Comparison of ENCODE assay signal across 28 mouse cellular contexts in genomic region chr7:84386472-84386871, GRCm38 (mm10). TPM values are rescaled to one million over a fixed set of nuclear protein-coding genes. Genes with fewer than 3 reads are reported as not detected.
A peak's percentile ranks its signal among the peaks of the same experiment; 100 is the strongest.
DNase-seq lines count a peak whose midpoint lies in the region; ATAC-seq and TF ChIP-seq lines count a peak whose summit lies in the region.
"Had no signal": no experiment of that assay in that cellular context is flagged by ENCODE, and none has a peak within 500 bp of the region (broad histone marks: within the 10 kb centered on the region; RNA-seq: fewer than 3 reads in every experiment).

No protein-coding gene starts in this region.

- H3K27ac ChIP-seq in bone marrow macrophage, adult 2 months (ENCODE audit: insufficient read depth, low read depth, low read length): peak overlapping the region; percentile 76
- H3K27ac ChIP-seq in hindbrain, embryonic 14.5 days: no peak overlapping the region
- H3K27ac ChIP-seq: embryonic facial prominence, embryonic 10.5 days; forebrain, embryonic 10.5 days; hindbrain, embryonic 12.5 days; limb, embryonic 15.5 days; liver, embryonic 14.5 days; midbrain, embryonic 10.5 days; stomach, embryonic 15.5 days had no signal

- TF ChIP-seq POLR2A in bone marrow macrophage, adult 2 months (IDR thresholded peaks at IDR 0.05; ENCODE audit: borderline replicate concordance, low read depth, low read length): no peak

- no peak for TF ChIP-seq CTCF in bone marrow macrophage, adult 2 months (IDR thresholded peaks at IDR 0.05; ENCODE audit: low read depth, low read length)

- no peak overlapping the region for H3K4me3 ChIP-seq in bone marrow macrophage, adult 2 months (ENCODE audit: insufficient read depth, low read length)
- H3K4me3 ChIP-seq in hindbrain, embryonic 14.5 days (replicated peaks; ENCODE audit: low read length): no peak overlapping the region
- H3K4me3 ChIP-seq: embryonic facial prominence, embryonic 10.5 days; forebrain, embryonic 10.5 days; heart, embryonic 12.5 days; hindbrain, embryonic 12.5 days; limb, embryonic 15.5 days; midbrain, embryonic 10.5 days; stomach, embryonic 15.5 days had no signal

- ATAC-seq in frontal cortex, adult (ENCODE audit: low TSS enrichment): peak; percentile 66
- peak; percentile 38 for ATAC-seq in megakaryocyte, adult 5-6 weeks (ENCODE audit: poor library complexity, severe bottlenecking)
- no peak for ATAC-seq in hindbrain, embryonic 14.5 days (ENCODE audit: low FRiP score)
- ATAC-seq: intestine, embryonic 16.5 days had no signal

- WGBS in hindbrain, embryonic 14.5 days: 86% methylated on average over 1 of the region's 1 CpGs

- H3K36me3 ChIP-seq in hindbrain, embryonic 14.5 days (replicated peaks; ENCODE audit: control insufficient read depth, insufficient read depth): no peaks in the 10 kb centered on the region
- H3K36me3 ChIP-seq: embryonic facial prominence, embryonic 10.5 days; heart, embryonic 12.5 days; hindbrain, embryonic 12.5 days; limb, embryonic 15.5 days; stomach, embryonic 15.5 days had no signal

- H3K4me1 ChIP-seq in bone marrow macrophage, adult 2 months (ENCODE audit: control insufficient read depth, insufficient read depth, low read length): peaks cover 26% of the 10 kb centered on the region
- H3K4me1 ChIP-seq in hindbrain, embryonic 14.5 days (replicated peaks; ENCODE audit: control insufficient read depth, insufficient read depth, low read length): no peaks in the 10 kb centered on the region
- H3K4me1 ChIP-seq: embryonic facial prominence, embryonic 10.5 days; forebrain, embryonic 10.5 days; heart, embryonic 12.5 days; hindbrain, embryonic 12.5 days; limb, embryonic 15.5 days; midbrain, embryonic 10.5 days; stomach, embryonic 15.5 days had no signal

- H3K9me3 ChIP-seq in hindbrain, embryonic 14.5 days (ENCODE audit: control insufficient read depth, low read length): no peaks in the 10 kb centered on the region
- H3K9me3 ChIP-seq: embryonic facial prominence, embryonic 10.5 days; forebrain, embryonic 10.5 days; heart, embryonic 12.5 days; hindbrain, embryonic 12.5 days; limb, embryonic 15.5 days; midbrain, embryonic 10.5 days; stomach, embryonic 15.5 days had no signal

- no peaks in the 10 kb centered on the region for H3K27me3 ChIP-seq in hindbrain, embryonic 14.5 days (ENCODE audit: control insufficient read depth, insufficient read depth, low read length)
- H3K27me3 ChIP-seq: heart, embryonic 12.5 days; hindbrain, embryonic 12.5 days; limb, embryonic 15.5 days; stomach, embryonic 15.5 days had no signal

- no peak overlapping the region for H3K4me2 ChIP-seq in hindbrain, embryonic 14.5 days (replicated peaks)
- H3K4me2 ChIP-seq: heart, embryonic 12.5 days; hindbrain, embryonic 12.5 days; limb, embryonic 15.5 days; lung, embryonic 14.5 days; stomach, embryonic 15.5 days had no signal

- H3K9ac ChIP-seq in hindbrain, embryonic 14.5 days: no peak overlapping the region
- H3K9ac ChIP-seq: heart, embryonic 12.5 days; hindbrain, embryonic 12.5 days; limb, embryonic 15.5 days; liver, embryonic 14.5 days; lung, embryonic 14.5 days; stomach, embryonic 15.5 days had no signal

- no peak for DNase-seq in frontal cortex, adult 2 months (ENCODE audit: extremely low spot score in 1 of 2, low spot score in 1 of 2)
- peak; percentile 68 for DNase-seq in CD4-positive helper T cell, adult 2 months (ENCODE audit: low read depth, low spot score)
- no peak for DNase-seq in urinary bladder, postnatal 4 days (ENCODE audit: low spot score in 2 of 2)
- DNase-seq in hindbrain, embryonic 14.5 days (ENCODE audit: low spot score): no peak
- DNase-seq in gastrocnemius, postnatal 4 days (ENCODE audit: low spot score in 2 of 2): no peak
- DNase-seq: adrenal gland, adult 8-10 months; cerebellum, adult 8-10 months; heart, postnatal 10 days; kidney, adult 9 months; kidney, postnatal 25 days; left cerebral cortex, postnatal 4 days; lung, embryonic 14.5 days; thymus, adult 18-20 months had no signal

RNA-seq across cellular contexts. Expression of gene Arnt2, which starts 23.5 kb away (rescaled TPM):
- 128 and 154 TPM in 2 replicates for polyA plus RNA-seq in frontal cortex, adult 2 months (2012; rRNA removed)
- not detected in 2 replicates for polyA plus RNA-seq in bone marrow macrophage, adult 2 months (2012; ENCODE audit: insufficient read depth, insufficient read length, missing spikeins)
- 0.18 TPM in 1 of 2 replicates, not detected in the other for total RNA-seq in megakaryocyte, adult 5-6 weeks (2015)
- not detected in 2 replicates for total RNA-seq in megakaryocyte, adult 5-6 weeks (2017)
- 67.4 and 78.3 TPM in 2 replicates for polyA plus RNA-seq in hindbrain, embryonic 14.5 days (2014; fragmentation: Nextera tagmentation; extraction: Ambion mirVana)
- 1 to 10 TPM; 6.3 to 6.4 TPM for total RNA-seq in gastrocnemius, postnatal 4 days (2021)
- total RNA-seq: granulocyte monocyte progenitor cell, adult 5-6 weeks; MEL; neutrophil, adult 5-6 weeks had no signal

Comparison
In these comparisons a context has a peak if more than half of its experiments do, and no peak if none do; other contexts are left out.
1. RNA of gene Arnt2, which starts 23.5 kb away (polyA plus RNA-seq): 128 to 154 TPM in frontal cortex, adult 2 months and 67.4 to 78.3 TPM in hindbrain, embryonic 14.5 days; not detected in bone marrow macrophage, adult 2 months; every median in the first group is over 10 times any median in the second.